Mouse (Mus musculus) testis, adult 2 months (tissue): ENCODE results near the gene Nrros. TPM values are rescaled to one million over a fixed set of nuclear protein-coding genes. Genes with fewer than 3 reads are reported as not detected.

ENCODE experiments used
- H3K27ac ChIP-seq: fragments of 200-500 bp; 2 replicates; pipeline ENCODE4 v1.5.1; 2012; ENCODE audit warnings: low read depth, low read length; ENCODE audit not compliant: control insufficient read depth, insufficient read depth
- H3K27me3 ChIP-seq: fragments of 200-500 bp; 2 replicates; pipeline ENCODE4 v1.6.1; 2012; ENCODE audit warnings: mild to moderate bottlenecking, low read length, moderate library complexity; ENCODE audit not compliant: control insufficient read depth, insufficient read depth
- H3K36me3 ChIP-seq: fragments of 200-500 bp; 2 replicates; pipeline ENCODE4 v1.6.1; 2012; ENCODE audit warnings: mild to moderate bottlenecking, low read length; ENCODE audit not compliant: control insufficient read depth, insufficient read depth
- H3K4me1 ChIP-seq: fragments of 200-500 bp; 2 replicates; pipeline ENCODE4 v1.6.1; 2012; ENCODE audit warnings: low read length; ENCODE audit not compliant: control insufficient read depth, insufficient read depth
- H3K4me3 ChIP-seq: fragments of 200-500 bp; 2 replicates; pipeline ENCODE4 v1.5.1; 2012; ENCODE audit warnings: low read depth, mild to moderate bottlenecking, low read length, moderate library complexity, mixed read lengths; ENCODE audit not compliant: control insufficient read depth
- CTCF ChIP-seq: fragments of 200-500 bp; IDR thresholded peaks from 2 replicates; pipeline ENCODE4 v1.5.1; 2012; ENCODE audit warnings: low read depth, mild to moderate bottlenecking, inconsistent platforms, low read length, moderate library complexity; ENCODE audit not compliant: control insufficient read depth, insufficient read depth, insufficient replicate concordance
- POLR2A ChIP-seq: fragments of 200-500 bp; IDR thresholded peaks from 2 replicates; pipeline ENCODE4 v1.6.1; 2012; ENCODE audit warnings: low read depth, mild to moderate bottlenecking, inconsistent platforms, low read length, moderate library complexity; ENCODE audit not compliant: control insufficient read depth
- polyA plus RNA-seq: library from polyadenylated mRNA; depleted of rRNA; stranded (reverse); fragments of >200 nt; gene quantifications from 2 replicates; pipeline ENCODE4 v1.2.3, GENCODE M21; 2012

Nrros gene
- polyA plus RNA-seq, 1 experiment: 4.1 TPM

GRCm38 (mm10) chr16:32190011-32190441 is 24.6 kb upstream of the Nrros start:
- H3K27me3 ChIP-seq: no peaks in the 10 kb centered on the region
- H3K4me3 ChIP-seq: no peak overlapping the region
- no peak for TF ChIP-seq POLR2A
- no peak for TF ChIP-seq CTCF
- H3K36me3 ChIP-seq: no peaks in the 10 kb centered on the region
- H3K4me1 ChIP-seq: peaks cover 9% of the 10 kb centered on the region
- no peak overlapping the region for H3K27ac ChIP-seq

- Histone ChIP-seq H3K4me3 (no peak overlapping the region), H3K27me3 (no peaks in the 10 kb centered on the region), H3K36me3 (no peaks in the 10 kb centered on the region), H3K27ac (no peak overlapping the region), H3K4me1 (peaks cover 9% of the 10 kb centered on the region)
- no peak for TF ChIP-seq CTCF
- TF ChIP-seq POLR2A: no peak
Measured at GRCm38 (mm10) chr16:32189109-32189508, 23.7 kb upstream of the Nrros start.

GRCm38 (mm10) chr16:32186056-32186455 is 20.7 kb upstream of the Nrros start:
- Histone ChIP-seq H3K36me3 (no peaks in the 10 kb centered on the region), H3K27ac (no peak overlapping the region), H3K4me3 (no peak overlapping the region), H3K27me3 (no peaks in the 10 kb centered on the region), H3K4me1 (peaks cover 9% of the 10 kb centered on the region)
- TF ChIP-seq CTCF: no peak
- TF ChIP-seq POLR2A: no peak

DNA sequence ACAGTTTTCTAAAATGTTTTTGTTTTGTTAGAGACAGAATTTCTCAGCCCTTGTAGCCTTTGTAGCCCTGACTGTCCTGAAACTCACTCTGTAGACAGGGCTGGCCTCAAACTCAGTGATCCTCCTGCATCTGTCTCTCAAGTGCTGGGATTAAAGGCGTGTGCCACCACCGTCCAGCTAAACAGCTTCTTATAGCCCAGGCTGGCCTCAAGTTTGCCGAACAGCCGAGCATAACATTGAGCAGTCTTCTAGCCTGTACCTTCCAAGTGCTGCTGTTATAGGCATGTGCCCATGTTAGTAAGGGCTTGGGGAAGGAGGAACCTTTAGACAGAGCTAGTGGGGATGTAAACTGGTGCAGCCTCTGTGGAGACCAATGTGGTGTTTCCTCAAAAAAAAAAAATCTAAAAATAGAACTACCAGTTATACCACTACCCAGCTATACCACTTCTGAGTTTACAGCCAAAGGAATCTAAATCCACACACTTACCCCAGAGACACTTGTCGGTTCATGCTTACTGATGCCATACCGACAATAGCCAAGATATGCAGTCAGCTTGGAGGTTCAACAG is 14.0 kb upstream of the Nrros start, which contains the start of gene Bex6:
Bex6 (plus strand) TSS at position 491 of the 569 bp plus-strand sequence.
- no peaks in the 10 kb centered on the region for H3K36me3 ChIP-seq
- no peak within 1 kb of the TSS for H3K4me3 ChIP-seq
- H3K27me3 ChIP-seq: no peaks in the 10 kb centered on the region
- TF ChIP-seq POLR2A (no peak), CTCF (no peak)
- peaks cover 12% of the 10 kb centered on the region for H3K4me1 ChIP-seq
- no peak within 1 kb of the TSS for H3K27ac ChIP-seq

GRCm38 (mm10) chr16:32176896-32177686 is 11.7 kb upstream of the Nrros start:
- Histone ChIP-seq H3K27me3 (no peaks in the 10 kb centered on the region), H3K4me1 (peaks cover 16% of the 10 kb centered on the region), H3K36me3 (no peaks in the 10 kb centered on the region), H3K27ac (peak overlapping the region; percentile 93), H3K4me3 (peak overlapping the region; percentile 81)
- TF ChIP-seq CTCF (no peak), POLR2A (peak; percentile 45; the same call in 1 of the 2 replicates)

GRCm38 (mm10) chr16:32175029-32175428 is 9.6 kb upstream of the Nrros start:
- TF ChIP-seq CTCF: no peak
- TF ChIP-seq POLR2A: no peak
- H3K27ac ChIP-seq: no peak overlapping the region
- H3K36me3 ChIP-seq: no peaks in the 10 kb centered on the region
- no peaks in the 10 kb centered on the region for H3K27me3 ChIP-seq
- peaks cover 16% of the 10 kb centered on the region for H3K4me1 ChIP-seq
- no peak overlapping the region for H3K4me3 ChIP-seq

DNA sequence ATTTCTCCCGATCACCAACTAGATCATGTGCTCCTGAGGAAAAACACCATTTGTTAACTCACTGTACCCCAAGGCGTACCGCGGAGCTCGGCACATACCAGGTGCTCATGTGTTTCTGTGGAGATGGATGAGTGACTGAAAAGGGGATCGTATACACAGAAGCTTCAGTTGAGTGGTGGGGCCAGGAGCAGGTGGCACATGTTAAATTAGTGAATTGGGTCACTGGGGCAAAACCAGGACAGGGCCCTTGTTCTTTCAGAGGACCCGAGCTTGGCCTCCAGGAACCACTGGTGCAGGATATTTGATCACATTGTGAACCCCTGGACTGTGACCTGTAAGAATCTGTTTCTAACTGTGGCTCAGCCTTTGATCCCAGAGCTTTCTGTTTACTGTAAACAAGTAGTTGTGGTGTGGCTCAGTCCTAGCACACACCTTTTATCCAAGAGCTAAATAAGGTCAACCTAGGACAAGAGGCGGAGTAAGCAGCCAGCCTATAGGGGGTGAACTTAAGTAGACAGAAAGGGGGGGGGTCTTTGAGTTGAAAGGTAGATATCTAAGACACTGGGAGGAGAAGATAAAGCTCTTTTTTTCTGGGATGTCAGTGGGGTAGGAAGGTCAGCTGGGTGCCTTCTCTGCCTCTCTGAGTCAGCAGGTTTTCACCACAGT is 9.1 kb upstream of the Nrros start:
- H3K4me1 ChIP-seq: peaks cover 16% of the 10 kb centered on the region
- no peaks in the 10 kb centered on the region for H3K36me3 ChIP-seq
- H3K27me3 ChIP-seq: no peaks in the 10 kb centered on the region
- H3K27ac ChIP-seq: no peak overlapping the region
- TF ChIP-seq POLR2A (no peak), CTCF (no peak)
- no peak overlapping the region for H3K4me3 ChIP-seq

DNA sequence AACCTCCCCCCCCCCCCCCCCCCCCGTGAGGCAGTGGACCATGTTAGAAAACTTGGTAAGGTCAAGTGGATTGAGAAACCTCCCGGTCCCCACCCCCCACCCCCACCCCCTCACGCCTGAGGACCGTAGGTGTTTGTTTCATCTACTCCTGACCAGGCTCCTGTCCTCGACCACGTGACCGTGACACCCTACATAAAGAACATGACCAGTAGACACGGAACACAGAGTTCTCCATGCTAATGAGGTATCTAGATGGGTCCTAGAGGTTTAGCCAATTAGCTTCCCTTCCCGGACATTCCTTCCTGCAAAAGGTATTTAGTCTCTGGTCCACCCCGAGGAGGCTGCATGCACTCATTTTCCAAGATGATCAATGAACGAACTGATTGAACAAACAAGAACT is 8.0 kb upstream of the Nrros start:
- no peak overlapping the region for H3K27ac ChIP-seq
- peaks cover 14% of the 10 kb centered on the region for H3K4me1 ChIP-seq

More for the DNA sequence above, 8.0 kb upstream of the Nrros start:
- Histone ChIP-seq H3K4me3 (no peak overlapping the region), H3K36me3 (no peaks in the 10 kb centered on the region), H3K27me3 (no peaks in the 10 kb centered on the region)
- TF ChIP-seq CTCF: no peak
- TF ChIP-seq POLR2A: no peak
